Mouse (Mus musculus) hindbrain, embryonic 10.5 days (tissue): ENCODE measurements around the gene Rnf44. TPM values are rescaled to one million over a fixed set of nuclear protein-coding genes. Genes with fewer than 3 reads are reported as not detected.

Experiments used
- DNase-seq: peaks from one replicate; pipeline ENCODE4 v3.0.0-alpha.2; 2017; ENCODE audit warnings: low spot score
- H3K27ac ChIP-seq: fragments of 300-500 bp; sonication (generic); 2 replicates; pipeline ENCODE4 v1.5.1; 2016; ENCODE audit warnings: mild to moderate bottlenecking, moderate library complexity
- H3K27me3 ChIP-seq: fragments of 300-500 bp; sonication (generic); 2 replicates; pipeline ENCODE4 v1.6.1; 2016; ENCODE audit warnings: mild to moderate bottlenecking; ENCODE audit not compliant: poor library complexity, insufficient read depth, severe bottlenecking
- H3K36me3 ChIP-seq: fragments of 300-500 bp; sonication (generic); 2 replicates; pipeline ENCODE4 v1.6.1; 2016; ENCODE audit warnings: mild to moderate bottlenecking, moderate library complexity
- H3K4me1 ChIP-seq: fragments of 300-500 bp; sonication (generic); replicated peaks from 2 replicates; pipeline ENCODE4 v1.6.1; 2016; ENCODE audit warnings: mild to moderate bottlenecking
- H3K4me3 ChIP-seq: fragments of 300-500 bp; sonication (generic); 2 replicates; pipeline ENCODE4 v1.5.1; 2016; ENCODE audit warnings: mild to moderate bottlenecking, moderate library complexity
- H3K9me3 ChIP-seq: fragments of 300-500 bp; sonication (generic); 2 replicates; pipeline ENCODE4 v1.6.1; 2016; ENCODE audit warnings: mild to moderate bottlenecking, moderate library complexity
- WGBS: fragments of 180-500 bp; shearing (Covaris S2); methylation state at CpG from one replicate; pipeline ENCODE4 v1.1.7; 2016; 5-methylcytosine and 5-hydroxymethylcytosine counted together
- polyA plus RNA-seq: library from polyadenylated mRNA; unstranded; fragments of >200 nt; fragmentation: Nextera tagmentation; extraction: Ambion mirVana; gene quantifications from 2 replicates; pipeline ENCODE4 v1.2.1, GENCODE M21; 2016

Rnf44 gene
- polyA plus RNA-seq, 1 experiment from 2014 or later: 127 TPM

GRCm38 (mm10) chr13:54632731-54633277 is 60.9 kb downstream of the Rnf44 start:
- no peak for DNase-seq
- Histone ChIP-seq H3K36me3 (peaks cover 67% of the 10 kb centered on the region), H3K27me3 (no peaks in the 10 kb centered on the region), H3K9me3 (no peaks in the 10 kb centered on the region), H3K27ac (no peak overlapping the region), H3K4me3 (no peak overlapping the region), H3K4me1 (no peaks in the 10 kb centered on the region)
- WGBS: 83% methylated on average over 3 of the region's 3 CpGs

Other genes starting within 250 kb of the Rnf44 start
- gene Thoc3, start 225.1 kb downstream of the Rnf44 start, polyA plus RNA-seq: 165 and 185 TPM in 2 replicates
- 14.3 and 15.0 TPM in 2 replicates for gene Simc1, start 190.1 kb downstream of the Rnf44 start, polyA plus RNA-seq
- gene 4833439L19Rik, start 128.5 kb downstream of the Rnf44 start, polyA plus RNA-seq: 228 and 273 TPM in 2 replicates
- 28.8 and 35.8 TPM in 2 replicates for gene Arl10, start 118.9 kb downstream of the Rnf44 start, polyA plus RNA-seq
- gene Nop16, start 103.8 kb downstream of the Rnf44 start, polyA plus RNA-seq: 80.8 and 101 TPM in 2 replicates
- 163 and 174 TPM in 2 replicates for gene Higd2a, start 103.7 kb downstream of the Rnf44 start, polyA plus RNA-seq
- gene Cltb, start 82.6 kb downstream of the Rnf44 start, polyA plus RNA-seq: 21.4 and 35.4 TPM in 2 replicates
- 86.3 and 86.4 TPM in 2 replicates for gene Faf2, start 72.1 kb downstream of the Rnf44 start, polyA plus RNA-seq
- gene Cdhr2, start 7.6 kb upstream of the Rnf44 start, polyA plus RNA-seq: 0.07 and 0.15 TPM in 2 replicates
- 1.2 and 2.5 TPM in 2 replicates for gene Gprin1, start 56.0 kb upstream of the Rnf44 start, polyA plus RNA-seq
- gene Sncb, start 72.7 kb upstream of the Rnf44 start, polyA plus RNA-seq: 2.3 and 2.4 TPM in 2 replicates
- not detected in 2 replicates for gene Eif4e1b, start 90.1 kb upstream of the Rnf44 start, polyA plus RNA-seq
- gene Tspan17, start 95.5 kb upstream of the Rnf44 start, polyA plus RNA-seq: 12.3 and 26.5 TPM in 2 replicates